16 mouse cellular contexts compared by ENCODE assay signal in the genomic region with DNA sequence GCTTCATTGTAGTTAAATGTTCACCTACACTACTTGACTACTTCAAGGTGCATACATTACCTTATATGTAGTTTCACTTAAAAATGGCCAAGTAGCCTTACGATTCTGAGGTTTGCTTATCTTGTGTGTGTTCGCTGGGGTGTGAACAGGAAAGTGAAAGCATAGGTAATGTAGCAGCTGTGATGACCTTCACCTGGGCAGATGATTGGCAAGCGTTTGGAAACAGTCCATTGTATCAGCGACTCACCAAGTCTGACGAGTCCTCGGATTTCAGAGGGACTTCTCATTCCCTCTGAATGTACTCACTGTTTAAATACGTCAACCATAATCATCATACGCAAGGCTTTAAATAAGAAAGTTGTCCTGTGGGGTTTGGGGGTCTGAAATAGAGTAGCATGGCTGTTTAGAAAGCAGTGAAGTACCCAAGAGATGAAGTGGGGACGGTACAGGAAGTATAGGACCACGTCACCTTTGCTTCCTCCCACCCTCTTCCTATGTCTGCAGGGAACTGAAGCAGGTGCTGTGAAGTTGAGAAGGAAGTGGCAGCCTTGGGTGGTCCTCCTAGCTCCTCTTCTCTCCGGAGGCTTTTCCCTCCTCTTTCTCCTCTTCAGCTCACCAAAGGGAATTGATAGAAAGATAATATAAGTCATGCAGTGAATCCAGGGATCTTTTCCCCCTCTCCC.
DNase-seq lines count a peak whose midpoint lies in the region; TF ChIP-seq lines count a peak whose summit lies in the region.
"Had no signal": no experiment of that assay in that cellular context is flagged by ENCODE, and none has a peak within 500 bp of the region (broad histone marks: within the 10 kb centered on the region; RNA-seq: fewer than 3 reads in every experiment).

No protein-coding gene starts in this region.

- TF ChIP-seq CTCF in gastrocnemius, adult 2 months (IDR thresholded peaks at IDR 0.05) = no peak
- no peak for TF ChIP-seq CTCF in cerebellum, adult 2 months (IDR thresholded peaks at IDR 0.05; ENCODE audit: borderline replicate concordance, insufficient read depth, low read depth, low read length)

- intact Hi-C loops in gastrocnemius, adult 2 months (cut with DNase I) = no loop called here
- intact Hi-C loops in heart, postnatal 10 days (cut with DNase I) = no loop called here

- no peak for TF ChIP-seq POLR2A in cerebellum, adult 2 months (IDR thresholded peaks at IDR 0.05; ENCODE audit: borderline replicate concordance, insufficient read depth, low read length)

- no peaks in the 10 kb centered on the region for H3K9me3 ChIP-seq in limb, embryonic 10.5 days (replicated peaks)
- H3K9me3 ChIP-seq: G1E; kidney, embryonic 15.5 days; liver, embryonic 13.5 days had no signal

- 0 out of 2 replicates have a peak overlapping the region, but pooled peaks have one; percentile 3 for H3K27ac ChIP-seq in gastrocnemius, adult 2 months
- H3K27ac ChIP-seq in cerebellum, adult 2 months (ENCODE audit: insufficient read depth, low read length) = no peak overlapping the region
- H3K27ac ChIP-seq in limb, embryonic 10.5 days = no peak overlapping the region
- H3K27ac ChIP-seq: kidney, embryonic 15.5 days; liver, embryonic 13.5 days had no signal

- peaks cover 22% of the 10 kb centered on the region for H3K36me3 ChIP-seq in limb, embryonic 10.5 days
- H3K36me3 ChIP-seq: liver, embryonic 13.5 days had no signal

- DNase-seq in gastrocnemius, adult 2 months = no peak
- no peak for DNase-seq in gastrocnemius, adult 8-10 months (ENCODE audit: low spot score in 2 of 2)
- DNase-seq in thymus, postnatal 25 days = peak; percentile 7
- no peak for DNase-seq in thymus, adult 18-20 months
- peak; percentile 49 for DNase-seq in naive thymus-derived CD4-positive, alpha-beta T cell, adult 2 months (ENCODE audit: low read depth)
- DNase-seq in cerebellum, adult 2 months = no peak
- no peak for DNase-seq in heart, postnatal 10 days
- no peak for DNase-seq in limb, embryonic 10.5 days (ENCODE audit: low spot score)
- DNase-seq: cerebellum, postnatal 25 days; heart, adult 11 months; layer of hippocampus, postnatal 36 days; liver, embryonic 13.5 days; midbrain, embryonic 14.5 days had no signal

- 90% methylated on average over 11 of the region's 11 CpGs for WGBS in cerebellum, adult 2 months
- WGBS in limb, embryonic 10.5 days = 89% methylated on average over 11 of the region's 11 CpGs

- H3K4me1 ChIP-seq in cerebellum, adult 2 months (ENCODE audit: control insufficient read depth, insufficient read depth, low read length) = peaks cover 3% of the 10 kb centered on the region
- peaks cover 35% of the 10 kb centered on the region for H3K4me1 ChIP-seq in limb, embryonic 10.5 days
- H3K4me1 ChIP-seq: liver, embryonic 13.5 days had no signal

- H3K27me3 ChIP-seq in cerebellum, adult 2 months (ENCODE audit: control insufficient read depth, insufficient read depth, low read length) = no peaks in the 10 kb centered on the region
- no peaks in the 10 kb centered on the region for H3K27me3 ChIP-seq in limb, embryonic 10.5 days (ENCODE audit: low read depth, poor library complexity, severe bottlenecking)
- H3K27me3 ChIP-seq: kidney, embryonic 15.5 days; liver, embryonic 13.5 days had no signal

- H3K4me3 ChIP-seq in gastrocnemius, adult 2 months = no peak overlapping the region
- H3K4me3 ChIP-seq in cerebellum, adult 2 months (replicated peaks; ENCODE audit: insufficient read depth, low read depth, low read length) = no peak overlapping the region
- H3K4me3 ChIP-seq in limb, embryonic 10.5 days = no peak overlapping the region
- H3K4me3 ChIP-seq: kidney, embryonic 15.5 days; liver, embryonic 13.5 days; myocyte had no signal

Comparison
In these comparisons a context has a peak if more than half of its experiments do, and no peak if none do; other contexts are left out.
1. DNase-seq: peak in thymus, postnatal 25 days (single experiment) and naive thymus-derived CD4-positive, alpha-beta T cell, adult 2 months (single experiment); none in gastrocnemius, adult 2 months (single experiment), gastrocnemius, adult 8-10 months (0 of 2), thymus, adult 18-20 months (0 of 2), cerebellum, adult 2 months (0 of 2), heart, postnatal 10 days (0 of 2) and limb, embryonic 10.5 days (single experiment).